Mouse (Mus musculus) layer of hippocampus, adult 9-10 months (tissue): ENCODE measurements around the gene Slc23a2.

Experiments used
- DNase-seq: peaks from one replicate; pipeline ENCODE4 v3.0.0; 2022; ENCODE audit warnings: low spot score

Slc23a2 gene

DNA sequence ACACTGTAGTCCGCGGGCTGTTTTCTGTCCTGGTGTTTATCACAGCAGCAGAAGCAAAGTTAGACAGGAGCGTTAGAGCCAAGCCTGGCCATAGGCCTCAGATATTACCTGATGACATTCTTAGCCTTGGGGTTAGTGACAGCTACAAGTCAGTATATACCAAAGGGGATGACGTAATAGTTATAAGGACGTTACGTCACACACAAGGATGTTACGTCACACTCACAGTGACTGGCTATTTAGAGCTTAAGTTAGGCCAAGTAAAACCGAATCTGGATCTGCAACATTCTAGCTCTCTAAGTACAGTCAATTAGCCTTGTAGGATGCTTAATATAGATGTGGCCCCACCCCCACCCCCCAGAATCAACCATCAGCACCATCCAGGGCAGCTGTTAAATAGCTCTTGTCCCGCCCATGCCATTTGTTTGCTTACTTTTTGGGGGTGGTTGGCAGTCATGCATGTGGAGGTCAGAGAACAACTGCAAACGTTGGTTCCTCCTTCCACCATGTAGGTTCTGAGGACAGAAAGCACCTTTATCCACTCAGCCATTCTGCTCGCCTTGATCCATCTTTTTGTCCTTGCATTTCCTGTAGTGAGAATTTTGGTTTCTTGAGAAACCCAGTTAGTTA is 96.7 kb downstream of the Slc23a2 start:
- DNase-seq: no peak

- DNase-seq: no peak
These were observed 97.5 kb downstream of the Slc23a2 start for GRCm38 (mm10) chr2:132047364-132047763.

DNA sequence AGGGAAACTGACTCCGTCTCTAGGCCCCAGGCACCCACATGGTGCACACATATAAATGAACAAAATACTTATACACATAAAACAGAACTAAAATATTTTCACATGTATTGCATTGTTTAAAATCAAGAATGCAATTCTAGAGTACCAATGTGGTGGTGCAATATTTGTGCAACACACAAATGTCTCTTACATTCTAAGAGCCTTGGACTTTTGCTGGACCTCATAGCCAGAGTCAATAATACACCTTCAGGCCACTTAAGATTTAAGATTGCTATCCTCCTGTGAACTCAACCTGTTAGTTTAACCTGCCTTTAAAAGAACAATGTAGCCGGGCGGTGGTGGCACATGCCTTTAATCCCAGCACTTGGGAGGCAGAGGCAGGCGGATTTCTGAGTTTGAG is 98.2 kb downstream of the Slc23a2 start:
- no peak for DNase-seq

- no peak for DNase-seq
These were observed 100.3 kb downstream of the Slc23a2 start for GRCm38 (mm10) chr2:132044320-132045274.

- no peak for DNase-seq
These were observed 101.7 kb downstream of the Slc23a2 start for GRCm38 (mm10) chr2:132043101-132043621.

DNA sequence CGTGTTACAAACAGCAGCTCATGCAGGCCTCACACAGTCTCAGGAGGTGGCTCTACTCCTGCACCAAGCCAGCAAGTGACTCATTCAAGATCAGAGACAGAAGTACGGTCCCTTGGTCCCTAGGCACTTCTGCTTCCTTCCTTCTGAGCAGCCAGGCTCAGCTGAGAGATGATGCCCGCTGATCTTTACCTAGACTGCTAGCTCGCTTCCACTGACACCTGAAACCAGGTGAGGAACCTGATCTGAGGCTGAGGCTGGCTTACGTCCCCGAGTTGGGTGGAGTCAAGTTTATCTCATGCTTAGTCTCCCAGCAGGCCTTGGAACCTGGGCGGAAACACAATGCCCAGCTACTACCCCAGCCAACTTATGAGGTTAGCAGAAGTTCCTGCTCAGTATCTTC is 105.0 kb downstream of the Slc23a2 start:
- DNase-seq: no peak

GRCm38 (mm10) chr2:132036326-132036725 is 108.6 kb downstream of the Slc23a2 start:
- no peak for DNase-seq

DNA sequence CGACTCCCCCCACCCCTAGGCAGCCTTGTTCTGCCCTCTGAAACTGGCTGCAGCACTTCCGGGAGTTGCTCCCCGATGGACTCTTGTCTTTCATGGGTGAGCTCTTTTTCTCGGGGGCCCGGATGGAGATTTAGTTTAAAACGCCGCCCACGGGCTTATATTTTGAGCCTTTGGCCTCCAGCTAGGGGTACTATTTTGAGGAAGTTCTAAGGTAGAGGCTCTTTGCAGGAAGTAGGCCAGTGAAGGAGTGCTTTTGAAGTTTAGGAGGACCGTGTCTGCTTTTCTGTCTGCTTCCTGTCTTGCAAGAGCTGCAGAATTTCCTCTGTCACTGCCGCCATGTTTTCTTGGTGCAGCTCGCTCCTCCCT is 109.5 kb downstream of the Slc23a2 start:
- DNase-seq: no peak

GRCm38 (mm10) chr2:132034590-132035469 is 110.1 kb downstream of the Slc23a2 start:
- DNase-seq: no peak

DNA sequence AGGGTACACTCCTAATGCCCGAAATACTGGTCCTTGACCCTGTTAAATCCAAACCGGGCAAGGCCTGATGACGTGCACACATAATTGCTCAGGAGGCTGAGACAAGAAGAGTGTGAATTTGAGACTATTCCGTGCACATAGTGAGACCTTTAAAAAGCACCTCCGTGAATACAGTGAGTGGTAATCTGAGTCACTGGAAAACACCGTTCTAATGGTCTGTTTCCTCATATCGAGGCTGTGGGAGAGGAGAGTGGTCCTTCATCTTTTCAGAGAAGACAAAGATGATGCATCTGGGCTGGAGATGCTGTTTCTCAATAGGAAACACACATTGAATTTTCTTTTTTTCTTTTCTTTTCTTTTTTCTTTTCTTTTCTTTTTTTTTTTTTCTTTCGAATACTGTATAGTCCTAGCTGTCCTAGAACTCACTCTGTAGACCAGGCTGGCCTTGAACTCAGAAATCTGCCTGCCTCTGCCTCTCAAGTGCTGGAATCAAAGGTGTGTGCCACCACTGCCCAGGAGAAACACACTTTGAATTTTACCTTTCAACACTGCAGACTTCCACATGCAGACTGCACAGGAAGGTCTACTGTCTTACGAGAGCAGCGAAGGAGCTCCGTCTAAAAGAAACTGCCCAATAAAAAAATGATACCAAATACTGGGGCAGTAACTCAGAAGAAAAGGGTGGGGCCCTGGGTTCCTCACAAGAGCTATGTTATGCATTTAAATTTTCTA is 113.4 kb downstream of the Slc23a2 start:
- no peak for DNase-seq

DNA sequence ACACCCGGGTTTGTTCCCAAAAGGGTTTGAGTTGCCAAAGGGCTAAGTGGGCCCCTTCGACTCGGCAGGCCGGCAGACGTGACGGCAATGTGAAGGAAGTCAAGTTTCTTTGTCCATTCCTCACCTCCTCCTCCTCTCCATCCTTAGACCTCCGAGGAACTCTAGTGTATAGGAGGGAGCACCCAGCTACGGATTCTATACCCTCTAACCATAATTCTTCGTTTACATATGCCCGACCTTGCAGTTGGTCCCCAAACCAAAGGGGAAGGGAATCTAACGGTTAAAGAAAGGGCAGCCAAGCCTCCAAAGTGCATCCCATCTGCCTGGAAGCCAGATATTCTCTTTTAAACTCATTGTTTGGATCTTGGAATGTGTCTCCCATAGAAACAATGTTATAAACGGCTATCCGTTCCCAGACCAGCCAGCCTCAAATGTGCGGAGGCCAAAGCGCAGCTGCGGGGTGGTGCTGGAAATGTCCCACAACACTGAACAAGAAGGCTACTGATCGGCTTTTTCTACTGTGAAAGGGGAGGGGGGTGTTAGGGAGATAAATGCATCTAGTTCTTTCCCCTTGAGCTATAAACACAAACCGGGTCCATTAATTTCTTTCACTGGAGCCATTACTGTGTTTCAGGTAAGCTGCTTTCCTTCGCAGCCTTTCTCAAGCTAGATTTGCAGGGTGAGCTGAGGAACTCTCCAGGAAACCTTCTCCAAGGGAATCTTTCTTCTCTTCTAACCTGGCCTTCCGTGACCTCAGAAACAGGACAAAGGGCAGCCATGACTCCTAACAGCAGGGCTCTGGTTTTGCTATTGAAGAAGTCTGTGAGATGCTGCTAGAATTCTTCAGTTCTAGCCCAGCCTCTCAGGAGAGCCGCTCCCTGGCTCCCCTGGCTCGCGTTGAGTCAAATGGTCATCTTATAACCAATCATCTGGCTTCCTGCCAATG is 114.2 kb downstream of the Slc23a2 start:
- DNase-seq: no peak

DNA sequence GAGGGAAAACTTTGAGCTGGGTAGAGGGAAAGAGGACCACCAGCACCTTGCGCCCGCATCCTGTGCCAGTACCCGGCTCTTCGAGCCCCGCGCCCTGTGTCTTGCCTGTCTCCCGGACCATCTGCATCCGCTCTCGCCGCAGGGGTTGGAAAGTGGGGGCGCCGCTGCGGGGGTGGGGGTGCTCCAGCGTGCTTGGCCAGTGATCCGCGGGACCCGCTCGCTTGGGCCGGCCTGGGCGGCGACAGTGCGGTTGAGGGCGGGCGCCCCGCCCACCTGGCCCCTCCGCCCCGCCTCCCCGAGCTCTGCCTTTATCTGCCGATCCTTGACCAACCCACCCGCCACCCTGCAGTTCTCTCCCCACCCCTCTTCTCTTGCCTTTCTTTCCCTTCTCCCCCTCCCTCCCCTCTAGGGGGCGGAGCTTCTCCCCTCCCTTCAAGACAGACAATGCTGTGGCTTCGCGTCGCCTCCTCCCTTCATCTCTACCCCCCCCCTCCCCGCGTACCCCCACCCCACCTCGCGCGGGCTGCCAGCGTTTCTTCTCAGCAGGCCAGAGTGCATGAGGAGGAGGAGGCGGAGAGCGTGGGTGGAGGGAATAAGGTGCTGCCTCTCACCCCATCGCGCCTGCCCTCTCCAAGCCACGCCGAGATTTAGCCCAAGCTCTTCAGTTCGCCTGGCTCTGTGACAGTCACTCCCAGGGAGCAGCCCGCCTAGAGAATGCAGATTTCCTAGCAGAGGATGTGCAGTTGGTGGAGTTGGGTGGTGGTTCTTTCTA is 115.1 kb downstream of the Slc23a2 start, which contains the start of gene Rassf2:
TSS of gene Rassf2 (minus strand) at position 613 of the 772 bp plus-strand sequence.
- DNase-seq: no peak

- no peak for DNase-seq
These were observed 115.9 kb downstream of the Slc23a2 start for GRCm38 (mm10) chr2:132028894-132029605.

GRCm38 (mm10) chr2:132028107-132028506 is 116.8 kb downstream of the Slc23a2 start:
- DNase-seq: no peak

DNA sequence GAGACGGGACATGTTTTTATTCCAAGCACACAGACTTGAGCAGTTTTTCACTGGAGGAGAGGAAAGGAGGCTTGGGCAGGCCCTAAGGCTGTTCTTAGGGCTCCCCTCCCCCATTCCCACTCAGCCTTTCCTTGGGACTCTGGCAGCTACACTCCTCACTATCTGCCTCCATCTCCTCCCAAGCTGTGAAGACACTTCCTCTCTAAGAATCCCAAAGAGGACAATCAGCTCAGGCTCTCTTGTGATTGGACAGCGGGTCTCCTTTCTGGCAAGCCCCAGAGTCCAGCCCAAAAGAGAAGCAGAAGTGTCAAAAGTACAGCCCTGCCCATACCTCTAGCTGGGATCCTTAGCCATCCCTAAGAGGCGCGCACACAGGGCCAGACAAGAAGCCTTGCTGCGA is 117.5 kb downstream of the Slc23a2 start:
- no peak for DNase-seq

DNA sequence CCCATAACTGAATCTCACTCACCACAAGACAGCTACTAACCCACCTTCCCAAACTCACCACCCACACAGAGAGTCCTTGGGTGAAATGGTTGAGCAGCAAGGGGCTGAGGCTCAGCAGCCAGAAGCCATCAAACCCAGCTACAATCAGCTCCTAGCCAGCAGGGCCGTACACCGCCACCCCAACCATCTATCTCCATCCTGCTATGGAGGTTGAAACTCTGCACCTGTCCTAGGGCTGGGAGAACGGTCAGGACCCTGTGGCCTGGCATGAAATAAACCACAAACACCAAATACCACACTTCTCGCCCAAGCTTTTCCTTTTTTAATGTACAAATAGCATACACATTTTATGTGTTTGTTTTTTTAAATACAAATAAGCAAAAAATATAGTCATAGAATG is 120.9 kb downstream of the Slc23a2 start:
- no peak for DNase-seq

- no peak for DNase-seq
These were observed 122.3 kb downstream of the Slc23a2 start for GRCm38 (mm10) chr2:132022621-132023020.

GRCm38 (mm10) chr2:132021616-132022015 is 123.3 kb downstream of the Slc23a2 start:
- DNase-seq: no peak
